Mouse (Mus musculus) kidney, adult 11 months (tissue): ENCODE measurements around the gene Tns3.

ENCODE experiments used
- DNase-seq: peaks from one replicate; pipeline ENCODE4 v3.0.0; 2022

Tns3 gene

DNA sequence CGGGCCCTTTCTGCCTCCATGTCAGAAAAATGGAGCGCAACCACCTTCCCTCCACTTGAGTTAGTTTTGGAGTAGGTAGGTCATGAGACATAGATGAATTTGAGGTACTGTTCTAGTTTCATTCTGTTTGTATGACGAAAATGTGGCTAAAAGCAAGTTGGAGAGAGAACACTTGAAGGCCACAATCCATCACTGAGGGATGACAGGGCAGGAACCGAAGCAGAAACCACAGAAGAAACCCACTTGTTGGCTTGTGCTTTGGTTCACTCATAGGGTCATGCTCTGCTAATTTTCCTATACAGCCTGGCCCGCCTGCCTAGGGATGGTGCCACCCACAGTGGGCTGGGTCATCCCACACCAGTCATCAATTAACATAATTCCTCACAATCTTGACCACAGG, 14.9 kb upstream of the Tns3 start:
- DNase-seq, result no peak

DNA sequence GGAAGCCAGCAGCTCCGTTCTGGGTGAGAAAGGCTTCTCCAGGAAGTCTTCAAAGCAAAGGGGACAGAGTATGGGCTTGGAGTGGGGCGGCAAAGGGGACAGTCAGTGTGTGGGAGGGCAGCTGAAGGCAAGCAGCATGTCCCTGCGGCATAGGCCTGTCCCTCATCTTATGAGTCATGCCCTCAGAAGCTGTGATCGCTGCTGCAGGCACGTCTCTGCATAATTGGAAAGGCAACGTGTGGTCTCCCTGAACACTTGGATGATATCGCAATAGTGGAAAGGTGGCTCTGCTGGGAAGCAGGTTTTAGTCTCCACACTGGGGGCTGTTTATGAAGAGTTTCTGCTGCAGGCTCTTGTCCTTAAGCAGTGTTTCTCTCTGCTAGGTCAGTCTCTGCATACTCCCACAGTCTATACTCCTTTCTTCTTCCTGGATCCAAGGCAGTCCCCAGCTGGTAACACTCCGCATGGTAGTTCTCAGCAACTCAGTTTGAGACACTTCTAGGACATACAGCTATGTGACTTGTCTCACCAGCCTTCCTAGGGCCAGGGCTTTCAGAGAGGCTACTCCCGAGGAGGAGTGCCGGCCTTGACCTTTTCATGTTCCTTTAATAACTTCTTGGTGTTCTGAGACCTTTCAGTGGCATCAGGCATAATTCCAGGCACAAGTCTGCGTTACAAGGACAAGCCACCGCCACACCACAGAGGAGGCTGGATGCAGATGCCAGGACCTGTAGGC, 14.1 kb upstream of the Tns3 start:
- no peak for DNase-seq

- DNase-seq, result no peak
These were observed 11.6 kb upstream of the Tns3 start for GRCm38 (mm10) chr11:8675701-8676474.

DNA sequence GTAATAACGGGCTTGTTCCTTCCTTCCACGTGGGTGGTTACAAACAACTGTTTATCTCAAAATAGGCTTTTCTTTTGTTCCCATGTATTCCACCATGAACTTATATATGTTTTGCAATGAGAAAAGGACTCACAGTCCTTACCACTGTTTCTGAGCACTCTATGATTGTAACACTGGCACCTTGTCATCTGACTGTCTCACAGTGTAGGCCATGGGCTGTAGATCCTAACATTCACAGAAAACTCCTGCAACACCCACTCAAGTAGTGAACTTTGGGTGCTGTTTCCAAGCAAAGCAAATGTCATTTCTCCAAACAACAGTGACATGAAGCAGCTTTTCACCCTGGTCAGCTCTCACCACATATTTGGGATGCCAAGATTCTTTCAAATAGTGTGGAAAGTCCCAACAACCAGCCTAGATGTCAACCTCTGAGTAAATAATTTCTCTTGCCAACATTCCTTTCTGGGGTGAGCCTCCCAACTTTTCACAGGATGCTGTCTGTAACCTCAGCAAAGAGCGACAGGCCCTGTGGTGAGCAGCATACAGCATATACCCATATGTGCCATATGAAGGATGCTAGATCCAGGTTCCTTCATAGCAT, 10.3 kb upstream of the Tns3 start:
- peak; percentile 30 for DNase-seq

GRCm38 (mm10) chr11:8671698-8672097, 7.4 kb upstream of the Tns3 start:
- DNase-seq, result no peak

DNA sequence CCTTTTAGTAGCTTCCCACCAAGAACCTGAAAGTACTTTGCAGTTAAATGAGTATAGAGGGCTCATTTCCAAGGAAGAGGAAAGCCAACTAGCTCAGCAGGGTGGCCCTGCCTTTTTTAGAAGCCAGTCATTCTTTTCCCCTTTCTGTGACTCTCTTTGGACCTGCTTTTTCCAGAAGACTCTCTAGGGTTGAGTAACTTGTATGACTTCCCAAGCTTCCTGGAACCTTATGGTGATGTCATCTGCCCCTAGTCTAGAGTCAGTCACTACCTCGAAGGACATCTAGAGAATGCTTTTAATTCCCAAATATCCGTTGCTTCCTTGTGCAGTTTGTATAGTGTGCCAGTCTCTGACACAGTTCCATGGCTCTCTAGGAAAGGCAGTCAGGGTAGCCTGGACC, 4.8 kb upstream of the Tns3 start:
- no peak for DNase-seq

DNA sequence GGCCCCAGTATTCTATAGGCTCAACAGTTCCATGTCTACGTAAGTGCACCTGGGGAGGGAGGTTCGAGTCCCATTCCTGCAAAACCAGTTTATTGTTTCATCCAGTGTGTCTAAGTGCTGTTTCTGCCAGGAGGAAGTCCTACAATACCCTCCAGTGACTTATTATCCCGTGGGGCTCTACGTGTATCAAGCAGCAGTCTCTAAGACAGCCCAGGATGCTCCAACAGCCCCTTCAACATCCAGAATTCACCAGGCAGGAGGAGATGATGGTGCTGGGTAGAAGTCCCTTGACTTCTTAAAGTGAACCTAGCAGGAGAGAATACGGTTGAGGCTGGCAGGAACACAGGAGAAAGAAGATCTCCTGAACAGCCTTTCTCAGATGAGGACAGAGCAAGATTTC, 462 bp upstream of the Tns3 start:
- no peak for DNase-seq

GRCm38 (mm10) chr11:8663444-8664392, 617 bp downstream of the Tns3 start:
- peak; percentile 81 for DNase-seq

- DNase-seq, result no peak
These were observed 1.5 kb downstream of the Tns3 start for GRCm38 (mm10) chr11:8662706-8663429.

- no peak for DNase-seq
These were observed 3.4 kb downstream of the Tns3 start for GRCm38 (mm10) chr11:8660951-8661350.

- DNase-seq, result no peak
These were observed 4.5 kb downstream of the Tns3 start for GRCm38 (mm10) chr11:8659851-8660250.

DNA sequence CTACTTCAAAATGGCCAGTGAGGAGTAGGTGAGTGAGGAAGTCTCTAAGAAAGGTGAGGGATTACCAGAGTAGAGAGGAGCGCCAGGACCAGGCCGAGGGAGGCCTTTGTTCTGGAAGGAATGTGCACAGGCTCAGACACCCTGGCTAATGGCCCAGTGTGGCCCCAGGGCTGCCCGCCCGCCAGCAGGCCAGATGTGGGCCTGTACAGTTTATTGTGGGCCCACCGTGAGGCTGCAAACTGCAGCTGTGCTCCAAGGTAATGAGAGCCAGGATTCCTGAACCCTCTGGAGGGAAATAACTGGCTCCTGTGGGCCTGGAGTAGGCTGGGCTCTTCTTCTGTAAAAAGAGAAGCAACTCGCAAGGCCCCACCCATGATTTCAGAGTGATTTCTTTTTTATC, 5.3 kb downstream of the Tns3 start:
- peak; percentile 56 for DNase-seq

DNA sequence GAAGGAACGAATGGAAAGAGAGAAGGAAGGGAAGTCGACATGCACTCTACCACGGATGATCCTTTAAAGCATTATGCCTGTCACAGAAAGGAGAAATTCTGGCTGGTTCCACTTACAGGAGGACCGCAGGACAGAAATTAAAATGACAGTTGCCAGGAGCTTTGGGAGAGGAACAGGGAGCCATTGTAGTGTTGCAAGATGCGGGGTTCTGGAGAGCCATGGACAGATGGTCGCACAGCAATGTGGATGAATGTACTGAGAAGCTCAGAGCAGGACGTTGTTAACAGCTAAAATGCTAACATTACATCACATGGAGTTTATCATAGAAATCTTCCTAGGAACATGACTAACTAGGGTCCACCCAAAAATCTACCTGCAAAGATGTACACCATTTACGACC, 6.8 kb downstream of the Tns3 start:
- DNase-seq, result no peak

DNA sequence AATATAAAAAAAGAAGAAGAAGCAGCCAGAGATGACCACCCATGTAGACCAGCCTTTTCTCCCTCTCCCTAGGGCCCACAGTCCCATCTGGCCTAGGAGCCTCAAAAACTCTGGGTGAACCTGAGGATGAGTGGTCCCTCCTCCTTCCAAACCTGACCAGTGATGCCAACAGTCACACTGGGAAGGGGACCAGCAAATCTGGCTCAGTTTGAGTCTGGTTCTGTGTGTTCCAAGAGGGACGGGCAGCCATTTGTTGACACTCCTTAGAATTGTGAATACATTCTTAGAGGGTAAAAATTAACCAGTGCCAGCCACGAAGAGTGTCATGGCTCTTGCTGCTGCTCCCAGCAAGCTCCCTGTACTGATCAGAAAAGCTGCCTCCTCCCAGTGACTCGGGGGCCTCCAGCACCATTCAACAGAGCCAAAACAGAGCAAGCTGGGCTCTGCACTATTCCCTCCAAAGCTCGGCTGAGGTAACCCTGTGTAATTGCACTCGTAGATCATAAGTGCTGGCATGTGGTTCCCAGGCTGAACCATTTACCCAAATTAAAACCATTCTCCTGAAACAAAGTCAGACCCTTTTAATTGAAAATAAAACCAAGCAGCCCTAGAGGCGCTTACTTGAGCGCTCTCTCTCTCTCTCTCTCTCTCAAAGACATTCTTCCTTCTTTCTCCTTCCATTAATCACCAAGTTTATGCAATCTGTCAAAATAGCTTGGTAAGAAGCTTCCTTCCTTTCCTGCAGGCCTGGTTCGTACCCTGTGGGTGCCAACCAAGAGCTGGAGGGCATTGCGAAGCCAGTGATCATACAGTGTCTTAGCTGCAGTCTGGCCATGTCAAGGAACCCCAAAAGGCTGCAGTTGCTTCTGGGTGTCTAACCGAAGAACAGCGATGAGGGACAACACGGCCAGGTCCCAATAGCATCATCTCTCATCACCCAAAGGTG, 7.6 kb downstream of the Tns3 start:
- DNase-seq, result peak; percentile 46

DNA sequence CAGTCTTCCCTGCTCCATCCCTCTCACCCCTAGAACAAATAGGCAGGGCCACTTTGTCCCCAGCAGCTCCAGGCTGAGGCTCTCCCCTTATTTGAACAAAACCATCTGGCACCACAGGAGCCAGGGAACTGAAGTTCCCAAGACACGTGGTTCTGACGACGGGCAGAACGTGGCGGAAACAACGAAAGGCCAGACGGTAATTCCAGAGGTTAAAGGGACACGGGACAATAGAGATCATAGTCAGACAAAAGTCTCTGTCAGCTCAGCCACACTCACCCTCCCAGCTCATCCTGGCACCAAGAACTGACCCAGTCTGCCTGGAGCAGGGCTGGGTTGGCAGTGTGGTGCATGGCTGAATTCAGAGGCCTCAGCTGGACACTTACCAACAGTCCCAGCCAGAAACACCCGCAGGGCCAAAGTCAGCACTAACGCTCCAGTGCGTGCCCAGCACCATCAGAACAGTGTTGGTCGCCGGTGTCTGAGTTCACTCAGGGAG, 10.5 kb downstream of the Tns3 start:
- peak; percentile 85 for DNase-seq

DNA sequence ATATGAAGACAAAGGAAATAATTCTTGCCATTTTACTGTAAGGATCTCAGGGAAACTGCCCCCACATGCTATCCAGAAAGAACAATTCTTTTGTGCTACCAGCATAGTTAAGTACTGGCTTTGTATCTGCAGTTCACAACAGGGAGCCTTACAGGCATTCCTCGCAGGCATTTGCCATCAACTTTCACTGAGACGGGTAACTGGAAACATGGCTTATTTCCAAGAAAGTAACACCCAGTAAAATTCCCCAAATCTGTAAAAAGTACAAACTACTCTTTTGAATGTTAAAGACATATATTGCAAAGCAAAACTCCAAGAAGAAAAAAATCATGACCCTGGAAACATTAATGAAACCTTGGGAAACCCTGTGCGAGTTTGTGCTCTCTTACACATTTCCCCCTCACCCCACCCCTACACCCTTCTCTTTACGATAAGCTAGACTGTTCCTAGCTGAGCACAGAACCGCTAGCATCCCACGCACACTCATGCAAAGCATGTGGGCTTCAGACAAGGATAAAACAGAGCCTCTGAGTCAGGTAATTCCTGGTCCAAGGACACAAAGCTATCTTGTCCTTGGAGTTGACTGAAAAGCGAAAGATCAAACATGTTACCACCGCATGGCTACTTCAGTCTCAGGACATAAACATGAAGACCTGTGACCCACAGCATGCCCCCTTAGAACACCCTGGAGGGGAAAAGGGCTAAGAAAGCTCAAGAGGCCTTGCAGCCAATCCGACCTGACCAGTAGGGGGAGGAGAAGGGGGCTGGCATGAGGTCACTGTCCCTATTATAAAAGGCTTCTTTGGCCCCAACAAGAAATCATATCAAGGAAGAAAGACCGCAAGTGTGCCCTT, 11.3 kb downstream of the Tns3 start:
- no peak for DNase-seq

GRCm38 (mm10) chr11:8652116-8652714, 12.1 kb downstream of the Tns3 start:
- DNase-seq, result no peak

DNA sequence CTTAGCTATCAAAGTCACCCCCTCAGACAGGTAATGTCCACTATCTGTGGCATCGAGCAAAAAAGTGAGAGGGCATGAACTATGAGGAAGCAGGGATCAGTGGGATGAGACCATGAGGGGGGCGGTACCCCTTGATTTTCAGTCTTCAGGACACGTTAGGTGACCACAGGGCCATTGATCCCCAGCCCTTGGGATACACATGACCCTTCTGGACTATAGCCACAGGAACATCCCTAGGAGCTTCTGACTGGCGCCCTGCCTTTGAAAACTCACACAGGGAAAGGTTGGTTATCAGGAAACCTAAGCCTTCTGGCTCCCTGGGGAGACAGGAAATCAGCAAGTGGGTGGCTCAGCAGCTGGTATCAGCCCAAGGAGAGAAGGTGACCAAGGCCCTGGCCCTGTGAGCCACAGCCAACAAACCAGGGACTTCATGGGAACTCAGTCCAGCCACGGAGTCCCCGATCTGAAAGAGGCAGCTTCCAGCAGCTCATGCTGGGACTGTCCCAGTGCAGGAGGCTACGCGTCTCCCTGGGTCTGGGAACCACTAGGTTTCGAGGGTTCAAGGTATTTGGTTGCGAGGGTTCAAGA, 12.8 kb downstream of the Tns3 start:
- no peak for DNase-seq

GRCm38 (mm10) chr11:8645609-8646008, 18.7 kb downstream of the Tns3 start:
- DNase-seq, result no peak
